Mouse (Mus musculus) small intestine, adult 2 months (tissue): ENCODE results near the gene Cd8a.

ENCODE experiments used
- CTCF ChIP-seq: fragments of 200-500 bp; IDR thresholded peaks from 2 replicates; pipeline ENCODE4 v1.5.1; 2012; ENCODE audit warnings: low read depth, mild to moderate bottlenecking, control low read depth, inconsistent platforms, low read length, moderate library complexity, mixed read lengths; ENCODE audit not compliant: insufficient replicate concordance, insufficient read length; ENCODE audit errors: extremely low read depth
- POLR2A ChIP-seq: fragments of 200-500 bp; IDR thresholded peaks from 2 replicates; pipeline ENCODE4 v1.6.1; 2012; ENCODE audit warnings: low read depth, mild to moderate bottlenecking, control low read depth, inconsistent platforms, low read length, moderate library complexity

DNA sequence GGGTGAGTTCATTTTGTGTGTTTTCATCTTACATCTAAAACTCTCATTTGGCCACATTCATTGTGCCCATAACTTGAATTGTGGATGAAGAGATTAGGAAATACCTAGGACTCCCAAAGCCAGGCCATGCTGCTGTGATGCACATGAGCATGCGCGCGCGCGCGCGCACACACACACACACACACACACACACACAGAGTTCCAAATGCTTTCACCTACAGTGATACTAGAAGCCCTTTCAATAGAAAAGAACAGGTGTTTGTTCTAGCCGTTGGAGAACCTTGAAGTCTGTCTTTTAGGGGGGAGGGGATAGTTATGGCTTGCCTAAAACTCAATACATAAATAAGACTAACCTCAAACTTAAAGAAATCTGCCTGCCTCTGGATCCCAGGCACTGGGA is 35.6 kb upstream of the Cd8a start:
- TF ChIP-seq POLR2A = no peak
- TF ChIP-seq CTCF = no peak
